ENCODE assay signal across 8 mouse cellular contexts in the genomic region with DNA sequence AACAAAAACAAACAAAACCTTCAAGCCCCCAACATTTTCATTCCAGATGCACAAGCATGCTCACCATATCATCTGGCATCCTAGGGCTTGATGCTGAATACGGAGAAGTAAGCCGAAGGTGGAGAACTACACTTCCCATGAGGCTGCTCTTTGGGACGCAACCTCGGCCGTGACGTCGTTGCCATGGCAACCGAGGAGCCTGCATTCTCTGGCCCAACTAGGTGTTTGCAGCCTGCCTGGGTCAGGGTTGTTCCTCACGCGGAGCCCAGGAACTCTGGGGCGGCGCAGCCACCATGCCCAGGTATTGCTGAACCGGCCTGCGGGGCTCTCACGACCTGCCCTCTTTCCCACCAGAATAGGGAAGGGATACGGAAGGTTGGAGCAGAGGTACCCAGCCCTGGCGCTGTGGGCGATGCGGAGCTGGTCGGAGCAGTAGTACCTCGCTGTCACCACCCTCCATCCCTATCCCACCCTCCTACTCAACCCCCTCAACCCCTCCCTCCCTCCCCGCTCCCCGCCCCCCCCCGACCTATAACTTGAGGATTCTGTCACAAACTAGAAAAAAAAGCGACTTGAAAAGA. TPM values are rescaled to one million over a fixed set of nuclear protein-coding genes. Genes with fewer than 3 reads are reported as not detected.
A peak's percentile ranks its signal among the peaks of the same experiment; 100 is the strongest.
DNase-seq lines count a peak whose midpoint lies in the region; ATAC-seq lines count a peak whose summit lies in the region.

A gene (plus strand): TSS at position 221 of the 581 bp plus-strand sequence.

- peak within 1 kb of the TSS; percentile 88 for H3K27ac ChIP-seq in embryonic facial prominence, embryonic 10.5 days (replicated peaks)
- H3K27ac ChIP-seq in intestine, embryonic 16.5 days (ENCODE audit: low read length): peak within 1 kb of the TSS; percentile 33; the same call in 1 of the 2 replicates

- peaks cover 30% of the 10 kb centered on the region for H3K4me1 ChIP-seq in embryonic facial prominence, embryonic 10.5 days
- peaks cover 6% of the 10 kb centered on the region; the same call in 1 of the 2 replicates for H3K4me1 ChIP-seq in intestine, embryonic 16.5 days (ENCODE audit: control insufficient read depth, insufficient read depth, low read length)

- peaks cover 10% of the 10 kb centered on the region for H3K36me3 ChIP-seq in embryonic facial prominence, embryonic 10.5 days (replicated peaks)
- no peaks in the 10 kb centered on the region for H3K36me3 ChIP-seq in intestine, embryonic 16.5 days (ENCODE audit: control insufficient read depth, insufficient read depth, low read length)

- peak; percentile 92 for DNase-seq in adrenal gland, postnatal 14 days
- DNase-seq in embryonic facial prominence, embryonic 10.5 days (ENCODE audit: low spot score): peak; percentile 95
- peak; percentile 65 to 87 for DNase-seq in gastrocnemius, postnatal 4 days (ENCODE audit: low spot score in 2 of 2)
- peak; percentile 95 to 96 for DNase-seq in left cerebral cortex, postnatal 25 days (ENCODE audit: low spot score in 2 of 2)
- DNase-seq in mesoderm, embryonic 11.5 days (ENCODE audit: low read depth, low spot score): peak; percentile 97
- DNase-seq in right cerebral cortex, postnatal 25 days: peak; percentile 89
- DNase-seq in urinary bladder, postnatal 36 days (ENCODE audit: low spot score in 2 of 2): peak; percentile 78 to 83

- H3K4me3 ChIP-seq in embryonic facial prominence, embryonic 10.5 days: peak within 1 kb of the TSS; percentile 72
- H3K4me3 ChIP-seq in intestine, embryonic 16.5 days (ENCODE audit: low read length): peak within 1 kb of the TSS; percentile 70

- peak within 1 kb of the TSS; percentile 90 for H3K4me2 ChIP-seq in intestine, embryonic 16.5 days (ENCODE audit: low read depth, low read length)

- ATAC-seq in intestine, embryonic 16.5 days: peak; percentile 96

- intact Hi-C loops in left cerebral cortex, postnatal 25 days (cut with DNase I): loop anchor here (5.0 kb wide), 2 partner anchors 114 to 159 kb away; a partner anchor contains a TSS

- no peaks in the 10 kb centered on the region for H3K27me3 ChIP-seq in embryonic facial prominence, embryonic 10.5 days (replicated peaks; ENCODE audit: low read depth, poor library complexity, severe bottlenecking)
- no peaks in the 10 kb centered on the region for H3K27me3 ChIP-seq in intestine, embryonic 16.5 days (replicated peaks; ENCODE audit: control insufficient read depth, insufficient read depth, low read length)

- H3K9ac ChIP-seq in intestine, embryonic 16.5 days (ENCODE audit: low read depth, low read length): peak within 1 kb of the TSS; percentile 71

- no peaks in the 10 kb centered on the region; the same call in 1 of the 2 replicates for H3K9me3 ChIP-seq in embryonic facial prominence, embryonic 10.5 days
- no peaks in the 10 kb centered on the region for H3K9me3 ChIP-seq in intestine, embryonic 16.5 days (ENCODE audit: control insufficient read depth, low read length)

- under 1% methylated on average over 25 of the region's 25 CpGs for WGBS in embryonic facial prominence, embryonic 10.5 days
- 0% methylated on average over 25 of the region's 25 CpGs for WGBS in intestine, embryonic 16.5 days

RNA-seq across cellular contexts. Expression of the gene that starts here (rescaled TPM):
- total RNA-seq in adrenal gland, postnatal 14 days (2021): 21.7 and 21.9 TPM in 2 replicates
- 29.4 and 34.6 TPM in 2 replicates for polyA plus RNA-seq in embryonic facial prominence, embryonic 10.5 days (2016; fragmentation: Nextera tagmentation; extraction: Ambion mirVana)
- 1 to 10 TPM; 6.8 TPM for total RNA-seq in gastrocnemius, postnatal 4 days (2021)
- 18.1 and 20.1 TPM in 2 replicates for polyA plus RNA-seq in intestine, embryonic 16.5 days (2015; fragmentation: Nextera tagmentation; extraction: Ambion mirVana)
- total RNA-seq in left cerebral cortex, postnatal 25 days (2021): 10 to 100 TPM; 18.5 to 20.4 TPM

Comparison
In these comparisons a context has a peak if more than half of its experiments do, and no peak if none do; other contexts are left out.
1. Peak in every context shown above with its lines: DNase-seq, ATAC-seq, H3K4me3 ChIP-seq and H3K27ac ChIP-seq.